ENCODE assay signal across 8 mouse cellular contexts in genomic region chr2:57123991-57124840, GRCm38 (mm10). TPM values are rescaled to one million over a fixed set of nuclear protein-coding genes. Genes with fewer than 3 reads are reported as not detected.
A peak's percentile ranks its signal among the peaks of the same experiment; 100 is the strongest.
DNase-seq lines count a peak whose midpoint lies in the region; ATAC-seq and TF ChIP-seq lines count a peak whose summit lies in the region.

TSS of gene Nr4a2 (minus strand) at chr2:57124003.

- ATAC-seq in intestine, embryonic 16.5 days, result peak; percentile 96
- peak; percentile 89 for ATAC-seq in limb, embryonic 12.5 days (ENCODE audit: insufficient number of reproducible peaks, insufficient read depth, low FRiP score, low TSS enrichment, low read depth)
- peak; percentile 91 for ATAC-seq in midbrain, embryonic 13.5 days

- H3K27me3 ChIP-seq in intestine, embryonic 16.5 days (replicated peaks; ENCODE audit: control insufficient read depth, insufficient read depth, low read length), result no peaks in the 10 kb centered on the region
- no peaks in the 10 kb centered on the region for H3K27me3 ChIP-seq in limb, embryonic 12.5 days
- H3K27me3 ChIP-seq in midbrain, embryonic 13.5 days, result peaks cover 57% of the 10 kb centered on the region
- H3K27me3 ChIP-seq in spleen, adult 2 months (ENCODE audit: control insufficient read depth, insufficient read depth, low read length), result peaks cover 11% of the 10 kb centered on the region

- H3K27ac ChIP-seq in intestine, embryonic 16.5 days (ENCODE audit: low read length), result peak within 1 kb of the TSS; percentile 87
- peak within 1 kb of the TSS; percentile 96 for H3K27ac ChIP-seq in limb, embryonic 12.5 days
- H3K27ac ChIP-seq in midbrain, embryonic 13.5 days, result peak within 1 kb of the TSS; percentile 60
- peak within 1 kb of the TSS; percentile 32; the same call in 1 of the 2 replicates for H3K27ac ChIP-seq in spleen, adult 2 months (ENCODE audit: insufficient read depth, low read length)

- H3K4me3 ChIP-seq in intestine, embryonic 16.5 days (ENCODE audit: low read length), result peak within 1 kb of the TSS; percentile 95
- H3K4me3 ChIP-seq in limb, embryonic 12.5 days (replicated peaks), result peak within 1 kb of the TSS; percentile 93
- peak within 1 kb of the TSS; percentile 79 for H3K4me3 ChIP-seq in midbrain, embryonic 13.5 days (replicated peaks)
- peak within 1 kb of the TSS; percentile 80 for H3K4me3 ChIP-seq in spleen, adult 2 months (ENCODE audit: extremely low read depth, insufficient read depth, insufficient read length)

- no peaks in the 10 kb centered on the region for H3K36me3 ChIP-seq in intestine, embryonic 16.5 days (ENCODE audit: control insufficient read depth, insufficient read depth, low read length)
- no peaks in the 10 kb centered on the region for H3K36me3 ChIP-seq in limb, embryonic 12.5 days
- H3K36me3 ChIP-seq in midbrain, embryonic 13.5 days, result no peaks in the 10 kb centered on the region
- no peaks in the 10 kb centered on the region for H3K36me3 ChIP-seq in spleen, adult 2 months (ENCODE audit: control insufficient read depth, insufficient read depth, low read length)

- H3K9ac ChIP-seq in intestine, embryonic 16.5 days (ENCODE audit: low read depth, low read length), result peak within 1 kb of the TSS; percentile 99
- peak within 1 kb of the TSS; percentile 98 for H3K9ac ChIP-seq in limb, embryonic 12.5 days (replicated peaks)
- H3K9ac ChIP-seq in midbrain, embryonic 13.5 days (replicated peaks), result peak within 1 kb of the TSS; percentile 84

- H3K4me2 ChIP-seq in intestine, embryonic 16.5 days (ENCODE audit: low read depth, low read length), result peak within 1 kb of the TSS; percentile 70
- peak within 1 kb of the TSS; percentile 65 for H3K4me2 ChIP-seq in limb, embryonic 12.5 days
- peak within 1 kb of the TSS; percentile 83 for H3K4me2 ChIP-seq in midbrain, embryonic 13.5 days (replicated peaks)

- DNase-seq in layer of hippocampus, adult 11-12 months (ENCODE audit: low spot score), result peak; percentile 71
- no peak for DNase-seq in layer of hippocampus, adult 9-10 months (ENCODE audit: low spot score)
- peak; percentile 81 for DNase-seq in embryo, embryonic 10 days (ENCODE audit: low spot score)
- DNase-seq in gastrocnemius, postnatal 4 days (ENCODE audit: low spot score in 2 of 2), result peak; percentile 87 to 90
- peak in 1 of 2 experiments; percentile 42 for DNase-seq in spleen, adult 2 months (ENCODE audit: low read depth in 1 of 2, low spot score in 2 of 2)

- WGBS in intestine, embryonic 16.5 days, result 9% methylated on average over 53 of the region's 69 CpGs
- 9% methylated on average over 45 of the region's 69 CpGs for WGBS in limb, embryonic 12.5 days
- WGBS in midbrain, embryonic 13.5 days, result 7% methylated on average over 61 of the region's 69 CpGs
- 9% methylated on average over 64 of the region's 69 CpGs for WGBS in spleen, adult 2 months

- H3K4me1 ChIP-seq in intestine, embryonic 16.5 days (ENCODE audit: control insufficient read depth, insufficient read depth, low read length), result 0 out of 2 replicates have a peak, but pooled peaks cover 6% of the 10 kb centered on the region
- H3K4me1 ChIP-seq in limb, embryonic 12.5 days (replicated peaks), result peaks cover 13% of the 10 kb centered on the region
- H3K4me1 ChIP-seq in midbrain, embryonic 13.5 days (replicated peaks), result 0 out of 2 replicates have a peak, but pooled peaks cover 8% of the 10 kb centered on the region
- H3K4me1 ChIP-seq in spleen, adult 2 months (ENCODE audit: control insufficient read depth, insufficient read depth, insufficient read length), result no peaks in the 10 kb centered on the region

- TF ChIP-seq POLR2A in spleen, adult 2 months (IDR thresholded peaks at IDR 0.05; ENCODE audit: low read depth, low read length), result no peak

- TF ChIP-seq CTCF in spleen, adult 2 months (IDR thresholded peaks at IDR 0.05; ENCODE audit: extremely low read depth, insufficient read depth, insufficient read length, insufficient replicate concordance), result no peak

- no peaks in the 10 kb centered on the region for H3K9me3 ChIP-seq in intestine, embryonic 16.5 days (ENCODE audit: control insufficient read depth, low read length)
- H3K9me3 ChIP-seq in limb, embryonic 12.5 days, result no peaks in the 10 kb centered on the region
- no peaks in the 10 kb centered on the region for H3K9me3 ChIP-seq in midbrain, embryonic 13.5 days

RNA-seq across cellular contexts. Expression of gene Nr4a2, which starts in this region (rescaled TPM):
- 1 to 10 TPM; 4.7 to 5.1 TPM for total RNA-seq in gastrocnemius, postnatal 4 days (2021)
- polyA plus RNA-seq in intestine, embryonic 16.5 days (2015; fragmentation: Nextera tagmentation; extraction: Ambion mirVana), result 2.7 and 2.9 TPM in 2 replicates
- polyA plus RNA-seq in limb, embryonic 12.5 days (2016; fragmentation: Nextera tagmentation; extraction: Ambion mirVana), result 7.0 and 7.9 TPM in 2 replicates
- 39.8 and 49.1 TPM in 2 replicates for polyA plus RNA-seq in midbrain, embryonic 13.5 days (2015; fragmentation: Nextera tagmentation; extraction: Ambion mirVana)
- 0.61 and 1.4 TPM in 2 replicates for polyA plus RNA-seq in spleen, adult 2 months (2012; rRNA removed)

Comparison
In these comparisons a context has a peak if more than half of its experiments do, and no peak if none do; other contexts are left out.
1. H3K27ac ChIP-seq: peak in every context shown above with its lines; median percentile 96 in limb, embryonic 12.5 days; 87 in intestine, embryonic 16.5 days; 60 in midbrain, embryonic 13.5 days; 32 in spleen, adult 2 months.